Mouse (Mus musculus): ENCODE results near the gene Sept5.

The Sept5 gene

DNA sequence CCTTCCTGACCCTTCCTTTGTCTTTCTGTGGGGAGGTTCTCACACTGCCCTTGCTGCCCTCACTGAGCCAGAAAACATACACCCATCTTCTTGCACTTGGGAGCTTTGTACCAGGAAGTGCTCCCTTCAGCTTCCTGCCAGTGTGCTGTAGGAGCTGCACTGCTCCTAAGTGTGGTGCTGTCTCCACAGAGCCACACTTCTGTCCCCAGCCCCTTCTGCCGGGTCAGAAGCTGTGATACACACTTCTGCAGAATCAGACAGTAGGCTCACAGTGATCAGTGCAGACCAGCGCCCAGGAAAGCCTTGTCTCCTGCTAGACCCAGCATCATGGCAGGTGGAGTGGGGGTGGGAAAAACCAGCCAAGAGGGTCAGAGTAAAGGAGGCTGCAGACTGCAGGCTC lies 3.1 kb upstream of the Sept5 start:
- DNase-seq (ENCODE audit: low read depth, low spot score), result no peak

DNA sequence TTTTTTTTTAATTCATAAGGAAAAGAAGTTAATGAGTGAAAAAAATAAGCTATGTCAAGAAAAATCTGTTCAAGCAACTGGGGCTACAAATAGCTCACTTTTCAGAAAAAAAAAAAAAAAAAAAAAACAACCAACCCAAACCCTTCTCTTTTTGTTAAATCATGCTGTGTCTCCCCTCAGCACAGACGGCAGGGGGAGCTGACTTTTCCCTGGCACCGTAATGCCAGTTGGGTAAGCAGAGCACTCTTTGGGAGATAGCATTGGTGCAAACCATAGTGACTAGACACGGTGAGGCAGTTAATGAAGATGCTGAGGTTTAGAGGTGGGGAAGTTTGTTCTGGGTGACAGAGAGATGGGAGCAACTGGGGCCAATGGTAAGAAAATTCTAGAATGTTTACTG lies 2.3 kb upstream of the Sept5 start:
- DNase-seq (ENCODE audit: low read depth, low spot score), result peak; percentile 60

DNA sequence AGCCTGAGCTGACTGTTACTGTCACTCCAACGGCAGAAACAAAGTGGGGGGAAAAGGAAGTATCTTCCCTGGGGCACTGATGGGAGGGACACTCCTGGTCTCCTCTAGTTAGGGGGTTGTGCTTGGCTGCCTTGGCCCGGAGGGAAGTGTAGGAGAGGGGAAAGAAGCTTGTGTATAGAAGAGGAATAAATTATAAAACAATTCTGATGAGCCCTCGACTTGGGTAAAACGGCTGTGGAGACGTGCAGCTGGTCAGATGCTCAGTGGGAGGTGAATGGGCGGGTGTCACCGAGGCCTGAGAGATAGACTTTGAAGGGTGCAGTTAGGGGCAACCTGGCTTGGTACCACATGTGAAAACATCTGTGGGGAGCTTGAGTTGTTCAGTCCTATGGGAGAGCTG lies 1.4 kb upstream of the Sept5 start:
- DNase-seq (ENCODE audit: low read depth, low spot score), result no peak

DNA sequence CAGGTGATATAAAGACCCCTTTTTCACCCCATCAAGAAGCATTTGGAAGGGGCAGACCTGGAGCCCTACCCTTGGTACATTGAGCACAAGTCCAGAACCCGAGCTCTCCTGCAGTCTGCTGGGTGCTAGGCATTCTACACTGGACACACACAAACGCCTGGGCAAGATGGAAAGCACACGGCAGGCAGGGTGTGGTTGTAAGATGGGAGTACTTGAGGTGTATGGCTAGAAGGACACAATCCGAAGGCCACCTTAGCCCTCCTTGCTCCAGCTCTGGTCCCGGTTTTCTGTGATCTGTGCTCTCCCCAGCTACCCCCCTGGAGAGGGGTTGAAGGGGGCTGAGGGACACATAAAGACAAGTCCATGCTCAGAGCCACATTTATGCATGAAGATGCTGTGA lies 537 bp upstream of the Sept5 start:
- DNase-seq (ENCODE audit: low read depth, low spot score), result no peak

DNA sequence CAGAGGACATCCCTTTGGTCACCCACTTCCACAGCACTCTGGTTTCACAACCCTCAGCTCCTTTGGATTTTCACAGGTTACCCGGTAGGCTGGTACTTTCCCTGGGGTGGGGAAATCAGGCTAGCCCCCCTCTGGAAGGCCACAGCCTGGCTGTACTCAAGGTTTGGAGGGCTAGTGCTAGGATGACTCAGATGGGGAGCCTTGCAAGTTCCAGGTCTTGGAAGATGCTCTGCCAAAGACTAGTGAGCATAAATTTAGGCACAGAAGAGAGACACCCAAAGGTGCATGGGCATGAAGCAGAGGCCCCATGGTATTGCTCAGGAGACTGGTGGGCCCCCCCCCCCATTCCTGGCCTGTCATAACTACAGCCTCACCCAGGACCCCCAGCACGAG lies 810 bp downstream of the Sept5 start:
- DNase-seq (ENCODE audit: low read depth, low spot score), result peak; percentile 56

DNA sequence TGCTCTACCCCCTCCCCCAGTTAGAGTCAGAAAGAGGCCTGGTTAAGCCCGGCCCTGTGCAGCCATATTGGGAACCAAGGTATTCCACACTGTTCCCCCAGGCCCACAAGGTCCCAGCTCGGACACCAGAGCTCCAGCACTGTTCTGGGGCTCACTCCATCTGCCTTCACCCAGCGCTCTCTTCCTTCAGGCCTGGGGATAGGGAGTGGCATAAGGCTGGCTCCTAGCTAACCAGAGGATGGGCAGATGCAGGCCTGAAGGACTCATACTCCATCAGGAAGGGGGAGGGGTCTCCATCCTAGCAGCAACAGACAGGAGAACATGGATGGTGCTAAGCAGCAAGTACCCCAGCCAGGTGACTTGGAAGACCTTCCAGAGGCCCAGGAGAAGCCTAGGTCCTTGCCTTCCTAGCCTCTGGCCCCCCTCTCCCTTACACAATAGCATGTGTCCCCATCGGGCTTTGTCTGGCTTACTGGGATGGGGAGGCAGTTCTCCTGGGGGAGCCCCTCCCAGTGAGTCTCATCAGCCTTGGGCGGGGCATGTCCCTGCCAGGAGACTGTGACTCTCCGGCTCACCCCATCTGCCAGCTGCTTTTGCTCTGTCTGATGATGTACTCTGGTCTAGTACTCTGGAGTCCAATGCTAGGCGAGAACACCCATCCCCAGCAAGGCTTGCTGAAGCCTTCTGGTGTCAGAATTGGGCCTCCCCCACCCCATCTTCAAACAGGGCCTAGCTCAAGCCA lies 1.4 kb downstream of the Sept5 start:
- DNase-seq (ENCODE audit: low read depth, low spot score), result peak; percentile 81

DNA sequence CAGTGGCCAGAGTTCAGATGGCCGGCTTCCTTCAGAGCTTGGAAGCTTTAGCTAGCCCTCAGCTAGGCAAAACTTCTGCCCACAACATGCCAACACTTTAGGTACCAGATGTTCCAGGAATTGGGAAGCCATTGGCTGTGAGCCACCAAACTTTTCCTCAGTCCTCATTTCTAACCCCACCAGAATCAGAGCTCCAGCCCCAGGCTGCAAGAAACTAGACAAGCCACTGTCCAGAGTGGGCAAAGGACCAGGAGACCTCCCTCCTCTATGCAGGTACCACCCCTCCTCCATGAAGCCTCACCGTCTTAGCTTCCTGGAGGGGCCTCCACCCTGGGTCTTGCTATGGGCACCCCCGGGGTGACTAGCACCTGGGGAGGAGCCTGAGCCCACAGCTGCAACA lies 2.6 kb downstream of the Sept5 start:
- DNase-seq (ENCODE audit: low read depth, low spot score), result no peak

DNA sequence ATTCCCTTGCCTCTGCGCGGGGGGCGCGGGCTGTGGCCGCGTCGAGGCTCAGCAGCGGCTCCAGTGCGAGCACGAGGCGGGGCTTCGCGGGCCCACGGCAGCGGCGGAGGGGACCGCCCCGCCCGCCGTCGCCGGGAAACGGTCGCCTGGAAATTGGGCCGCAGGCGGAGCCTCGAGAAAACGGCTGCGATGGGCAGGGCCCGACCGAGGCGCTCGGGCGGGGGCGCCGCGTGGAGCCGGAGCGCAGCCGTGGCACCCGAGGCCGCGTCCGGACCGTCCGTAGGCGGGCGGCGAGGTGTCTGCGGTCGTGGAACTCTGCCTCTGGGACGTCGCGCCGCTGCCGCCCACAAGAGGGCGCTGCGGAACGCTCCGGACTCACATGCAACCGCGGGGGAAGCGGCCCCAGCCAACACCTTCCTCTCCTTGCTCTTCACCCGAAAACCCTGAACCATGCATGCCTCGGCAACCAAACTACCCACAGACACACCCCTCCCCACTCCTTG lies 3.3 kb downstream of the Sept5 start, which contains the start of gene Gm49601:
Gene Gm49601, minus strand, starts transcription at position 52 of the 503 bp plus-strand sequence.
- no peak for DNase-seq (ENCODE audit: low read depth, low spot score)

DNA sequence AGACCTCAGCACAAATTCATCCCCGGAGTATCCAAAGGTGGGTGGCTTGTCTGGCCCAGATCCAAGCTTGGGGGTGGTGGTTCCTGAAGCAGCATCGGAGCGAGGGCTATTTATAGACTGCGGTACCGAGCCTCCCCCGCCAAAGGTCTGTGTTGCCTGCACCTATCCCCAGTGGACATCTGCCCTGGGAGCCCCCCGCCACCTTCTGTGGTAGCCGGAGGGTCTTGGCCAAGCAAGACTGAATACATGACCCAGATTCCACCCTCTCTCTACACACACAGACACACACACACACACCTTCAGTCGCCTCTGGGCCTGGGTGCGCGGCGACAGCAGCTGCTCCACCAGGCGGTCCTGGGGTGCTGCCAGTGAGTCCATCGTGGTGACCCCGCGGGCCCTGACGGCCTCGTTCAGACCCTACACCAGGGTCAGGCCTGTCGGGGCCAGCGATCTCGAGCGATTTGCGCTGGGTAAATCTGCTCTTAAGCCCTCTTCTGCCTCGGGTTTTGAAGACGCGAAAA lies 3.9 kb downstream of the Sept5 start:
- DNase-seq (ENCODE audit: low read depth, low spot score), result no peak

DNA sequence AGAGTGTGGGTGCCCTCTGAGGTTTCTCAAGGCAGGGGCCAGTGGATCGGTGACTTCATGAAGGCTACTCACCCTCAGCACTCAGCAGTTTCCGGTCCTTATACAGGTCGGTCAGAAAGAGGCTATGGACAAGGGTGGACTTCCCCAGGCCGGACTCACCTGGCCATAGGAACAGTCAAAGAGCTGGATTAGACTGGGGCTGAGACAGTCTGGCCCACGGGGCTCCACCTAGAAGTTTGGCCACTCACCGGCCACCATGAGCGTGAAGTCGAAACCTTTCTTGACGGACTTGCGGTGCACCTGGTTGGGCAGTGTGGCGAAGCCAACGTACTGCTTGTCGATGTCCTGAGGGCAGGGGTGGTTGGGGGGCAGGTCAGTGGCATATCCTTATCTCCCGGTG lies 4.7 kb downstream of the Sept5 start:
- DNase-seq (ENCODE audit: low read depth, low spot score), result no peak

DNA sequence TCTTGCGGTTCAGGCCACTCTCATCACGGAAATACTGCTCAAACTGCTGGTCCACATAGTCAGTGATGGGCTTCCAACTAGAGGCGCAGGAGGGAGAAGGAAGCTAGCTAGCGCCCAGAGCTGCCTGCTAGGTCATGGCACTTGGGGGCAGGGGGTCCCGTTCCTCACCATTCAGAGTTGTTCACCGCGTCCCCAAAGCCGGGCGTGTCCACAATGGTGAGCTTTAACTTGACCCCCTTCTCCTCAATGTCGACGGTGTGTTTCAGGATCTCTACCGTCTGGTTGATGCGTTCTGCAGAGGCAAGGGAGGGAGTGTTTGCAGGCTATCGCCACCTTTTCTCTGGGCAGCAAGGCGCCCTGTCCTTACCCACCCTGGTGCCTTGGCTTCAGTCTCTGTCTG lies 5.1 kb downstream of the Sept5 start:
- DNase-seq (ENCODE audit: low read depth, low spot score), result no peak

DNA sequence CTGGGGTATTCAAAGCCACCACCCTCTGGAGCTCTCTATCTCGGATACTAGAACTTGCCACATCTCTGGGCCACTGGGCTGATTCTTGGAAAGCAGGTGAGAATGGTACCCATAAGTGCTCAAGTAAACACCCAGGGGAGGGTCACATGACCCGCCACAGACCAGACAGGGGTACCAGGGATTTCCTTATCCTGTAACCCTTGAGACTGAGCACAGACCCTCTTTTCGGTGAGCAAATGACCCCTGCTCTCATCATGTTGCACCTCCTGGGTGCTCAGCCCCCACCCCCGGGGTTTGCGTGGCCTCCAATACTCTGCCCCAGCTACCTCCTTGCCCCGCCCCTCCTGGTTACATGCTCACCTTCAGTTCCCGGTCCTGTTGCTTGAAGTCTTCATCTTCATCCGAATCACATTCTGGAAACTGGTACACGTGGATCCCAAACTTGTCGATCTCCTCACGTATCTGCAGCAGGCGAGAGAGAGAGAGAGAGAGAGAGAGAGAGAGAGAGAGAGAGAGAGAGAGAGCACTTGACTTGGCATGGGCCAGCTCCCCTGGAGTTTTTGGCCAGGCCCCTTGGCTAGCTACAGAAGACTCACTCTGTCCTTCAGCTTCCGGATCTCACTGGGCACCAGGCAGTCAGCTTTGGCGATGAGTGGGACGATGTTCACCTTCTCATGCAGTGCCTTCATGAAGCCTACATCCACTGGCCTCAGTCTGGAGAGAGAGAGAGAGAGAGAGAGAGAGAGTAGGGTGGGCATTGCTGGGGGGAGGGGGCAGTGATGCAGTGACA lies 5.8 kb downstream of the Sept5 start:
- DNase-seq (ENCODE audit: low read depth, low spot score), result no peak

DNA sequence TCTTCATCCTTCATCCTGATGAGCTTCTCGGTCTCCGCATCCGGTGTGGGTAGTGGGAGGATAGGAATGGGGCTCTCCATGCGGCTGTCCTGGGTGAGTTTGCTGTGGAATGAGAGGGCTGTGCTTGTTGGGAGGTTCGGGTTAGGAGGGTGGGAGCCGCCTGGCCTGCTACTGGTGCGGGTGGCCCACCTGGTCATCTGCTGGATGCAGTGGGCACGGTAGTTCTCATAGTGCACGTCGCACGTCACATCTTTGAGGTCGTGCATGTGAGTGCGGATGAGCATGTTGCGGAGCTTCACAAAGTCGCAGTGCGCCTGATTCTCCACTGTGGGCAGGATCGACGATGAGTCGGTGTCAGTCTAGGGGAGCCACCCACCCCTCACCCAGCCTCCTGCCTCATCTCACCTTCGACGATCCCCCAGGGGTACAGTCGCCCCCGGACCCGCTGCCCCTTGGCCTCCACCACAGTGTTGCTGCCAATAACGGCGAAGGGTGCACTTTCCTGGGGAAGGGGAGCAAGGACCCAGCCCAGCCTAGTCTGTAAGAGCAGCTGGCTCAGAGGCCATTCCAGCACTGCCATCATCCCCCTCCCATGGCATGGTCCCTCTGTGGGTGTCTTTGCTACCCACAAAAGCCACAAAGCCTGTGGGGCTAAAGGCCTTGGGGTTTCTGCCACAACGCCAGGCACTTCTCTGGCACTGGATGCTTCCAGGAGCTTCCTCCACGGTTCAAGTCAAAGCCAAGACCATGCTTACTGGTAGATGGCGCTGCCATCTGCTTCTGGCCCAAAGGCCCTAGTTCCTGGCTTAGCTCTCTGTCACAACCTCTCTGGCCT lies 6.6 kb downstream of the Sept5 start:
- no peak for DNase-seq (ENCODE audit: low read depth, low spot score)

DNA sequence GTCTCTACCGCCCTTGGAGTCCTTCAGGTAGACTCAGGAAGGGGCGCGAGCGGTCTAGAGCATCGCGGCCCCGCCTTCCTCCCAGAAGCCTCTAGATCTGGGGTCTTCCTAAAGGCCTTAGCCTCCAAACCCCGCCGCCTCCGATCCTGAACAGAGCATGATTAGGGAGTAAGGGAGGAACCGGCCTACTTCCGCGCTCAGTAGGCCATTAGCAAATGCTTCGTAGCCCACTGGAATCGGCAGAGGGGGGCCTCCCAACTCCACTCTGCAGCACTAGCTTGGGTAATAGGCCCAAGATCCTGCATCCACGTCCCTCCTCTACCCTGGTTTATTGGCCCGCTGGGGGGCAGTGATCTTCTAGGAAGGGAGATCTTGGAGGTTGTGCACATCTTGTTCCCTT lies 7.7 kb downstream of the Sept5 start, which contains the start of gene Gp1bb:
Gene Gp1bb, minus strand, starts transcription at position 385 of the 400 bp plus-strand sequence.
- no peak for DNase-seq (ENCODE audit: low read depth, low spot score)

DNA sequence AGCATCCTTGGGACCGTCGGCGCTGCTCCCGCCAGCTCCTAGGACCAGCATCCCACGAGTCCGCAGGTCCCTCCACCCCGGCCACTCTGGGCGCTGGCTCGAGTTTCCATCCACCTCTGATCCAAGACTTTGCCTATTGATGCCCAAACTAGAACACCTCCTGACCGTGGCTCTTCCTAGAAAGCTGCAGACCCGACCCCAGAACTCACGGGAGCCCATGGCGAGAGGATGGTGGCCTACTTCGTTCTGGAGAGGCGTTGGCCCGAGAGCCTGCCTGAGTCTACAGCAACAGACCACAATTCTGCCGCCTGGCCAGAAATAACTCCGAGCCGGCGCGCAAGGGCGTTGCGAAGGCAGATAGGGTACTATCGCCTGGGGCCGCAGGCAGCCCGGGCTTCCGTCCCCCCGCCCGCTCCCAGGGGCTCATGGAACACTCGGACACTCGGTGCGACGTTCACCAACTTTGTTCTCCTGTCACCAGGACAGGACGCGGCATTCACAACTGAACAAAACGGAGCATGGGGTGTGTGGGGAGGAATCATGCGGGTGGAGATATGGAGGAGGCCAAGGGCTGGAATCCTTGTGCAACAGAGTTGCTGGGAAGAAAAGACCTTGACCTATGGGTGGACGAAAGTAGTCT lies 8.3 kb downstream of the Sept5 start:
- no peak for DNase-seq (ENCODE audit: low read depth, low spot score)

DNA sequence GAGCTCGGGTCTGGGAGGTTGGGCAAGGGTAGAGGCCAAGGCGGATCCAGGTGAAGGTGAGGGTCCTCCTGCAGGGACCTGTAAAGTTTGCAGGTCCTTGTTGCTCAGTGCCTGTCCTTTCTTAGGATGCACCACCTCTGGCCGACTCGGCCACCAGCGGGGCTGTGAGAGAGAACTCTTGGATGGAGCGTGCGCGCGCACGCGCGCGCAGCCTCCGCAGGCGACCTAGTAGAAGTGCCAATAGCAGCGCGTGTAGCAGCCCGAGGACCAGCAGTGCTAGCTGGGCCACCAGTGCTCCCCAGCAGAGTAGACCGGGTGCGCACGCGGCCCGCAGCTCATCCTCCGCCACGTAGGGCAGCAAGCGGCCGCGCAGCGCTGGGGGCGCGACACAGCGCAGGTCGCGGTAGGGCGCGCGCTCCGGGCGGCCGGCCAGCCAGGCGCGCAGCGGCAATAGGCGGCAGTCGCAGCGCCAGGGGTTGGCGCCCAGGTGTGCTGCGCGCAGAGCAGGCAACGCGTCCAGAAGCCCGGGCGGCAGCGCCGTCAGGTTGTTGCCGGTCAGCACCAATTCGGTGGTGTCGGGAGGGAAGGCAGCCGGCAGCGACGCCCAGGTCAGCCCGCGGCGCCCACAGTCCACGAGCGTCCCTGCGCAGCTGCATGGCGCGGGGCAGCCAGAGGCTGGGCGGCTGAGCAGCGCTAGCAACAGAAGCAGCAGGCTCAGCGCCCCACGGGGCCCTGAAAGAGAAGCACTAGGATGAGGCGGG lies 9.0 kb downstream of the Sept5 start:
- DNase-seq (ENCODE audit: low read depth, low spot score), result no peak

DNA sequence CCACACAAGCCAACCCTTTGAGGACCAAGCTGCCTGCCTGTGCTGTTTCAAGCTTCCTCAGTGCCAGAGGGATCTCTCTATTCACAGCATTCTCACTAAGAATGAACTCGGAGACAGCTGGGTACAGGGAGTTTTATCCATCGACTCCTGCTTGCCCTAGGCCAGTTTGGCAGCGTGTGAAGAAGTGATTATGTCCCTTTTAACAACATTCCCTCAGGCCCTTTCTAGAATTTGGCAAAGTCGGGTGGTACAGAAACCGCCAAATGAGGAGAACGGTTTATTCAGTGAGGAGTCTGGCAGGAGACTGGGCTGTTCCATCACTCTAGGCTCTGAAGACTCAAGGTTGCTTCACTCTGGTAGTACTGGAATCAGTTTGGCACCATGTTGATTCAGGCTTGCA lies 9.6 kb downstream of the Sept5 start:
- DNase-seq (ENCODE audit: low read depth, low spot score), result no peak

DNA sequence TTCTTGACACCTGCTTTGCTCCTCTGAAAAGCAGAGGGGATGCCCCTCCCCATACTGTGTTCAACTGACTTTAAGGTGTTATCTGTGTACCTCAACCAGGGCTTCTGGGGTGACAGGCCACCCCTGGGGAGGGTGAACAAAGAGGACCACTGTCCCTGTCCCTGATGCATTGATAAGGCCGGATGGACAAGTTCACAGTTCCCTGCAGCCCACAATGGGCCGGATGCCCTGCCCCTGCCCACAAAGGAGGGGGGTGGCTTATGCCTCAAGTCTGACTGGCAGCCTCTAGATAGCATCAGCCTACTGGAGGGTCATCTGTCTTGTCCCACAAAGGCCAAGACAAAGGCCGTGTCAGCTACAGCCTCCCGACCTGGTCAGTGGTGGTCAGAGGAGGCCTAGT lies 10.6 kb downstream of the Sept5 start:
- no peak for DNase-seq (ENCODE audit: low read depth, low spot score)

DNA sequence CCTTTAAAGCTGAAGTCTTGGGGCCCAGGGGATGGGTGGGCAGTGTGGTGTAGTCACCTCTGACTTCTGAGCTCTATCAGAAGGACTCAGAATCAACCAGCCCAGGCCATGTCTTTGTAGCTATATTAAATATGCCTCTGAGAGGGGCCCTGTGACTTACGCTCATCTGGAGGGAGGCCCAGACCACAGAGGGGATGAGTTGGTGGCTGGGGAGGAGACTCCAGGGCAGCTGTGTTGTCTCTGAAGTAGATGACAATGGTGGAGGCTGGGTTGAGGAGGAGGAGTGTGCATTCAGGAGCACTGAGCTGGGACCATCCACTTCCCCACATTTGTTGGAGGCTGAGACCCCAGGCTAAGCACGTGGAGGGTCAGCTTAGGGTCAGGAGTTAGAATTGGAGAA lies 11.5 kb downstream of the Sept5 start:
- no peak for DNase-seq (ENCODE audit: low read depth, low spot score)

DNA sequence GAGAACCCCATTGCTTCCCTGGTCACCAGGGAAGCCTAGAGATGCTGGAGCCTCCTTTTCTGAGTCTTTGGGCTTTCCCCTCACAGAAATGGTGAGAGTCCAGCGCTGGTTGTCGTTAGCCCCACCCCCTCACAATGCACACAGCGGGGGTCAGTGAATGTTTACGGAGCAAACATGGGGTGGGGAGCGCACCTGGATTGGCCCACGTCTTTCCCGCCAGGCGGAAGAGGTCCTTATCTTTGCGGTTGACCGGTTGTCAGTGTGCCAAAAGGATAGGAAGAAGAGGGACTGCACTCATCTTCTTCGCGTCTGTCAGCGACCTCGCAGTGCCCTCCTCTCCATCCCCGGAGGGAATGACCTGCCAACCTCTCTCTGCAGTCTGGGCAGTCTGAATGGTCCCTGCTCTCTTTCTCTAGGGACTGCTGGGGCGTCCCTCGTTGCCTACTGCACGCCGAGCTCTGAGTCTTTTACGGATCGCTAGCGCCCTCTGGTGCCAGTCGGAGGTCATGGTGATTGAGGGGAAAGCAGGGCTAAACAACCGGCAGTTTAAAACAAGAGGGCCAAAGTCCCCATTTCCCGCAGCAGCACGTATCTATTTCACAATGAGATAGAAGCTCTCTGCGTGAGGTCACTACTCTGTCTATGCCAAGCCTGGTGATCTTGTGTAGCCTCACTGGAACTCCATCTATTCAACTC lies 12.2 kb downstream of the Sept5 start:
- DNase-seq (ENCODE audit: low read depth, low spot score), result peak; percentile 93
